In genomic region chr12:80131359-80132249, GRCm38 (mm10) we compare ENCODE assay signal across 8 mouse cellular contexts. TPM values are rescaled to one million over a fixed set of nuclear protein-coding genes. Genes with fewer than 3 reads are reported as not detected.
DNase-seq lines count a peak whose midpoint lies in the region; ATAC-seq and TF ChIP-seq lines count a peak whose summit lies in the region.

No protein-coding gene starts in this region.

- 58% methylated on average over 17 of the region's 17 CpGs for WGBS in heart, embryonic 14.5 days
- 62% methylated on average over 17 of the region's 17 CpGs for WGBS in liver, embryonic 12.5 days (ENCODE audit: insufficient replicate concordance)
- 37% methylated on average over 17 of the region's 17 CpGs for WGBS in stomach, embryonic 15.5 days

- no peak for ATAC-seq in heart, embryonic 14.5 days (ENCODE audit: insufficient number of reproducible peaks, insufficient read depth, low FRiP score, low read depth)
- ATAC-seq in liver, embryonic 12.5 days, result 0 out of 2 replicates have a peak, but pooled peaks have one; percentile 5
- no peak for ATAC-seq in stomach, embryonic 15.5 days (ENCODE audit: insufficient read depth, low FRiP score, low read depth)
- ATAC-seq in megakaryocyte-erythroid progenitor cell, adult 5-6 weeks (replicated peaks; ENCODE audit: low FRiP score, low TSS enrichment, poor library complexity, severe bottlenecking), result no peak

- H3K4me1 ChIP-seq in ES-E14 (ENCODE audit: control insufficient read depth in 2 of 2, insufficient read depth in 2 of 2, low read length in 2 of 2, poor library complexity in 1 of 2), result peaks cover 3 to 24% of the 10 kb centered on the region in 2 experiments; a peak in 3 of 4 replicates
- peaks cover 39 to 40% of the 10 kb centered on the region in 2 experiments for H3K4me1 ChIP-seq in heart, embryonic 14.5 days (ENCODE audit: control insufficient read depth in 2 of 2, insufficient read depth in 2 of 2, low read length in 2 of 2)
- peaks cover 48% of the 10 kb centered on the region for H3K4me1 ChIP-seq in liver, embryonic 12.5 days
- H3K4me1 ChIP-seq in stomach, embryonic 15.5 days, result peaks cover 28% of the 10 kb centered on the region

- H3K27me3 ChIP-seq in heart, embryonic 14.5 days (ENCODE audit: control insufficient read depth, insufficient read depth, low read length), result no peaks in the 10 kb centered on the region
- H3K27me3 ChIP-seq in liver, embryonic 12.5 days (replicated peaks), result no peaks in the 10 kb centered on the region
- no peaks in the 10 kb centered on the region for H3K27me3 ChIP-seq in stomach, embryonic 15.5 days (replicated peaks)

- no peaks in the 10 kb centered on the region; the same call in 1 of the 2 replicates for H3K36me3 ChIP-seq in ES-E14 (ENCODE audit: control insufficient read depth, insufficient read depth, low read length, poor library complexity, severe bottlenecking)
- peaks cover under 1% of the 10 kb centered on the region for H3K36me3 ChIP-seq in heart, embryonic 14.5 days (ENCODE audit: control insufficient read depth, insufficient read depth, low read length)
- H3K36me3 ChIP-seq in liver, embryonic 12.5 days, result peaks cover 9% of the 10 kb centered on the region
- H3K36me3 ChIP-seq in stomach, embryonic 15.5 days, result peaks cover 3% of the 10 kb centered on the region; the same call in 1 of the 2 replicates

- no peak overlapping the region for H3K27ac ChIP-seq in ES-E14 (ENCODE audit: insufficient read depth, low read depth, low read length, poor library complexity, severe bottlenecking)
- peak overlapping the region; percentile 97 to 99 for H3K27ac ChIP-seq in heart, embryonic 14.5 days (replicated peaks in 1 of 2; ENCODE audit: control insufficient read depth in 1 of 2, insufficient read depth in 1 of 2, low read depth in 2 of 2, low read length in 2 of 2)
- H3K27ac ChIP-seq in liver, embryonic 12.5 days, result peak overlapping the region; percentile 86
- peak overlapping the region; percentile 98 for H3K27ac ChIP-seq in stomach, embryonic 15.5 days

- peak overlapping the region; percentile 86 to 88; a peak in 2 of 4 replicates for H3K4me3 ChIP-seq in ES-E14 (ENCODE audit: insufficient read depth in 1 of 2, low read depth in 1 of 2, low read length in 2 of 2, poor library complexity in 1 of 2, severe bottlenecking in 1 of 2)
- H3K4me3 ChIP-seq in heart, embryonic 14.5 days (ENCODE audit: control insufficient read depth in 1 of 2, insufficient read depth in 1 of 2, low read depth in 1 of 2, low read length in 2 of 2), result peak overlapping the region; percentile 70 to 72
- H3K4me3 ChIP-seq in liver, embryonic 12.5 days, result peak overlapping the region; percentile 68
- H3K4me3 ChIP-seq in stomach, embryonic 15.5 days (replicated peaks), result peak overlapping the region; percentile 58

- peak overlapping the region; percentile 81 for H3K4me2 ChIP-seq in heart, embryonic 14.5 days (ENCODE audit: low read length)
- peak overlapping the region; percentile 80 for H3K4me2 ChIP-seq in liver, embryonic 12.5 days
- peak overlapping the region; percentile 70 for H3K4me2 ChIP-seq in stomach, embryonic 15.5 days

- in situ Hi-C loops in ES-E14 (cut with MboI; ENCODE audit: low sequenced_read_pairs in 2 of 2, unreplicated experiment in 2 of 2), result loop anchor here (10.0 to 25.0 kb wide), 3 partner anchors 519 to 769 kb away; no protein-coding TSS in a partner anchor

- 0 out of 2 replicates have a peak overlapping the region, but pooled peaks have one; percentile 91 for H3K9ac ChIP-seq in ES-E14 (ENCODE audit: insufficient read depth, low read depth, low read length, poor library complexity, severe bottlenecking)
- peak overlapping the region; percentile 94 for H3K9ac ChIP-seq in heart, embryonic 14.5 days (ENCODE audit: low read length)
- H3K9ac ChIP-seq in liver, embryonic 12.5 days, result peak overlapping the region; percentile 80
- H3K9ac ChIP-seq in stomach, embryonic 15.5 days, result peak overlapping the region; percentile 83; the same call in 1 of the 2 replicates

- peak; percentile 51 for DNase-seq in kidney, adult 18-20 months
- DNase-seq in kidney, adult 9 months, result no peak
- DNase-seq in ES-E14 (ENCODE audit: low read depth, low spot score), result no peak
- DNase-seq in adrenal gland, adult 8-10 months, result no peak

- H3K9me3 ChIP-seq in ES-E14 (ENCODE audit: control insufficient read depth, insufficient read depth, low read depth, low read length), result no peaks in the 10 kb centered on the region
- no peaks in the 10 kb centered on the region for H3K9me3 ChIP-seq in heart, embryonic 14.5 days (ENCODE audit: control insufficient read depth, low read length)
- H3K9me3 ChIP-seq in liver, embryonic 12.5 days (replicated peaks), result no peaks in the 10 kb centered on the region
- no peaks in the 10 kb centered on the region for H3K9me3 ChIP-seq in stomach, embryonic 15.5 days

TF ChIP-seq in ES-E14, 5 proteins besides CTCF, POLR2A, EP300 and RAD21:
- TF ChIP-seq ZNF384 (IDR thresholded peaks at IDR 0.05; ENCODE audit: low read depth, low read length) (no peak), ZC3H11A (IDR thresholded peaks at IDR 0.05; ENCODE audit: borderline replicate concordance, low read depth, low read length) (no peak), MAFK (IDR thresholded peaks at IDR 0.05; ENCODE audit: insufficient read depth, low read depth, low read length) (no peak), CHD2 (IDR thresholded peaks at IDR 0.05; ENCODE audit: low read depth, low read length) (no peak), HCFC1 (IDR thresholded peaks at IDR 0.05; ENCODE audit: borderline replicate concordance, insufficient read depth, low read length) (no peak)
TF ChIP-seq in ES-E14: peak in this region for 0.

RNA-seq across cellular contexts. Expression of gene Zfp36l1, which starts 18.8 kb away (rescaled TPM):
- 19.4 and 19.8 TPM in 2 replicates for total RNA-seq in ES-E14 (2012; rRNA removed)
- 103 and 125 TPM in 2 replicates for polyA plus RNA-seq in heart, embryonic 14.5 days (2014; fragmentation: Nextera tagmentation; extraction: Ambion mirVana)
- 23.9 and 24.2 TPM in 2 replicates for polyA plus RNA-seq in liver, embryonic 12.5 days (2016; fragmentation: Nextera tagmentation; extraction: Ambion mirVana)
- 142 and 146 TPM in 2 replicates for polyA plus RNA-seq in stomach, embryonic 15.5 days (2015; fragmentation: Nextera tagmentation; extraction: Ambion mirVana)
- 76.1 and 121 TPM in 2 replicates for total RNA-seq in megakaryocyte-erythroid progenitor cell, adult 5-6 weeks (2014; fragmentation: Nextera tagmentation)
- total RNA-seq in megakaryocyte-erythroid progenitor cell, adult 5-6 weeks (2017), result 12.4 and 18.5 TPM in 2 replicates
- 100 to 1,000 TPM; 257 to 328 (median 289) TPM for total RNA-seq in adrenal gland, adult 8-10 months (2022)
